Mouse (Mus musculus): Measurements from ENCODE around the gene Ajuba. TPM values are rescaled to one million over a fixed set of nuclear protein-coding genes. Genes with fewer than 3 reads are reported as not detected.

Ajuba gene
- total and polyA plus RNA-seq, 2 experiments from 2014 or later: 4.4 to 6.6 TPM

DNA sequence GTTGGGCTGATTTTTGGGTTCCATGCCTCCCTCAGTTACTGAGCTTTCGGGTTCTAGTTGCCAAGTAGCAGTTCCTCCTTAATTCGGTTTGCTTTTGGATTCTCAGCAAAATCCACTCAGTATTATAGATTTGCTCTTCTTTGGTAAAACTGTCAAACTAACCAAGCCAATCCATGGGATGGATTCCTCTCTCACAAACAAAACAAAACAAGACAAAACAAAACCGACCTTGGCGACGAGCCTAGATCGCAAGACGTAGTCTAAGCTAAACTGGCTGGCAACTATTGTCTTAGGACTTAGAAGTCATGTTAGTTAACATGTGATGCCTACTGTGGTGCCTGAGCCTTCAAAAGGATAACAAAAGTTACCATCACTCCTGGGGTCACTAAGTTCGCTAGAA is 26.3 kb upstream of the Ajuba start:
- Histone ChIP-seq H3K4me1 (ENCODE audit: insufficient read depth) (peaks cover 16% of the 10 kb centered on the region; the same call in 1 of the 2 replicates), H3K27me3 (ENCODE audit: insufficient read depth, low read length) (no peaks in the 10 kb centered on the region), H3K4me3 (ENCODE audit: low read depth, low read length) (peak overlapping the region; percentile 54), H3K4me2 (ENCODE audit: low read depth) (peak overlapping the region; percentile 54), H3K9me3 (ENCODE audit: low read length) (no peaks in the 10 kb centered on the region), H3K27ac (ENCODE audit: low read depth, low read length) (peak overlapping the region; percentile 97), H3K9ac (peak overlapping the region; percentile 74; the same call in 1 of the 2 replicates), H3K36me3 (ENCODE audit: insufficient read depth) (no peaks in the 10 kb centered on the region)
- 78% methylated on average over 8 of the region's 8 CpGs for WGBS
- TF ChIP-seq CTCF (IDR thresholded peaks at IDR 0.05; ENCODE audit: low read depth): no peak
- ATAC-seq: no peak
- no peak for DNase-seq

GRCm38 (mm10) chr14:54603038-54603654 is 25.8 kb upstream of the Ajuba start:
- peaks cover 16% of the 10 kb centered on the region; the same call in 1 of the 2 replicates for H3K4me1 ChIP-seq (ENCODE audit: insufficient read depth)
- DNase-seq: peak; percentile 99

DNA sequence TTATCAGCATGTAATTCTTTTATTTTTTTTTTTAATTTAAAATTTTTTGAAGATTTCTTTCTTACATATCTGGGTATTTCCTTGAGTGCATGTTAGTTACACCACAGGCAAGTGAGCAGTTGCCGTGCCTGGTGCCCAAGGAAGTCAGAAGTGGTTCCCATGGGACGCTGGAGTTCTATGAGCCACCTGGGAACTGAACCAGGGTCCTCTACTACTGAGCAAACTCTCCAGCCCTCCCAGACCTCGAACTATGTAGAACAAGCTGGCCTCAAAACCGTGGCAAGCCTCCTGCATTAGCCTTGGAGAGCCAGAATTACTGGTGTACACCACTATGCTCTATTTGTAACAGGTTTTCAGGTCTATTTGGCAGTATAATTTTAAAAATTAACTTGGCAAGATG is 25.3 kb upstream of the Ajuba start:
- ATAC-seq: peak; percentile 4
- no peaks in the 10 kb centered on the region for H3K27me3 ChIP-seq (ENCODE audit: insufficient read depth, low read length)
- H3K4me1 ChIP-seq (ENCODE audit: insufficient read depth): peaks cover 16% of the 10 kb centered on the region; the same call in 1 of the 2 replicates
- 39% methylated on average over 4 of the region's 4 CpGs for WGBS
- H3K27ac ChIP-seq (ENCODE audit: low read depth, low read length): peak overlapping the region; percentile 97
- H3K4me2 ChIP-seq (ENCODE audit: low read depth): peak overlapping the region; percentile 54
- no peak for DNase-seq
- H3K36me3 ChIP-seq (ENCODE audit: insufficient read depth): no peaks in the 10 kb centered on the region
- H3K9me3 ChIP-seq (ENCODE audit: low read length): no peaks in the 10 kb centered on the region
- no peak for TF ChIP-seq CTCF (IDR thresholded peaks at IDR 0.05; ENCODE audit: low read depth)
- H3K4me3 ChIP-seq (ENCODE audit: low read depth, low read length): peak overlapping the region; percentile 54
- H3K9ac ChIP-seq: peak overlapping the region; percentile 74

More at GRCm38 (mm10) chr14:54603038-54603654, 25.8 kb upstream of the Ajuba start:
- peak; percentile 12; the same call in 1 of the 2 replicates for TF ChIP-seq CTCF (IDR thresholded peaks at IDR 0.05; ENCODE audit: low read depth)
- Histone ChIP-seq H3K9ac (peak overlapping the region; percentile 74), H3K9me3 (ENCODE audit: low read length) (no peaks in the 10 kb centered on the region), H3K36me3 (ENCODE audit: insufficient read depth) (no peaks in the 10 kb centered on the region), H3K4me3 (ENCODE audit: low read depth, low read length) (peak overlapping the region; percentile 54), H3K27me3 (ENCODE audit: insufficient read depth, low read length) (no peaks in the 10 kb centered on the region), H3K4me2 (ENCODE audit: low read depth) (peak overlapping the region; percentile 54), H3K27ac (ENCODE audit: low read depth, low read length) (peak overlapping the region; percentile 97)
- WGBS: under 1% methylated on average over 46 of the region's 46 CpGs
- ATAC-seq: peak; percentile 99

- Histone ChIP-seq H3K4me2 (ENCODE audit: low read depth) (no peak overlapping the region), H3K4me3 (ENCODE audit: low read depth, low read length) (no peak overlapping the region), H3K9me3 (ENCODE audit: low read length) (no peaks in the 10 kb centered on the region), H3K9ac (no peak overlapping the region), H3K27ac (ENCODE audit: low read depth, low read length) (no peak overlapping the region), H3K4me1 (ENCODE audit: insufficient read depth) (peaks cover 16% of the 10 kb centered on the region; the same call in 1 of the 2 replicates), H3K27me3 (ENCODE audit: insufficient read depth, low read length) (no peaks in the 10 kb centered on the region), H3K36me3 (ENCODE audit: insufficient read depth) (no peaks in the 10 kb centered on the region)
- DNase-seq: no peak
- no peak for TF ChIP-seq CTCF (IDR thresholded peaks at IDR 0.05; ENCODE audit: low read depth)
- ATAC-seq: no peak
- WGBS: 76% methylated on average over 2 of the region's 2 CpGs
Observed at GRCm38 (mm10) chr14:54601601-54602000, 24.2 kb upstream of the Ajuba start.

GRCm38 (mm10) chr14:54597084-54597483 is 19.7 kb upstream of the Ajuba start:
- Histone ChIP-seq H3K27me3 (ENCODE audit: insufficient read depth, low read length) (no peaks in the 10 kb centered on the region), H3K9me3 (ENCODE audit: low read length) (no peaks in the 10 kb centered on the region), H3K36me3 (ENCODE audit: insufficient read depth) (no peaks in the 10 kb centered on the region), H3K27ac (ENCODE audit: low read depth, low read length) (no peak overlapping the region), H3K4me2 (ENCODE audit: low read depth) (no peak overlapping the region), H3K4me3 (ENCODE audit: low read depth, low read length) (no peak overlapping the region), H3K4me1 (ENCODE audit: insufficient read depth) (no peaks in the 10 kb centered on the region), H3K9ac (no peak overlapping the region)
- WGBS: 86% methylated on average over 7 of the region's 7 CpGs
- DNase-seq: no peak
- ATAC-seq: no peak
- TF ChIP-seq CTCF (IDR thresholded peaks at IDR 0.05; ENCODE audit: low read depth): peak; percentile 49

- Histone ChIP-seq H3K27ac (ENCODE audit: low read depth, low read length) (0 out of 2 replicates have a peak overlapping the region, but pooled peaks have one; percentile 29), H3K4me2 (ENCODE audit: low read depth) (peak overlapping the region; percentile 23; the same call in 1 of the 2 replicates)
- ATAC-seq: peak; percentile 37; the same call in 1 of the 2 replicates
Observed at GRCm38 (mm10) chr14:54594631-54595414, 17.5 kb upstream of the Ajuba start.

More at GRCm38 (mm10) chr14:54594631-54595414, 17.5 kb upstream of the Ajuba start:
- peak; percentile 47 for DNase-seq
- Histone ChIP-seq H3K9me3 (ENCODE audit: low read length) (no peaks in the 10 kb centered on the region), H3K27me3 (ENCODE audit: insufficient read depth, low read length) (no peaks in the 10 kb centered on the region), H3K36me3 (ENCODE audit: insufficient read depth) (peaks cover 4% of the 10 kb centered on the region; the same call in 1 of the 2 replicates), H3K4me1 (ENCODE audit: insufficient read depth) (no peaks in the 10 kb centered on the region), H3K9ac (no peak overlapping the region), H3K4me3 (ENCODE audit: low read depth, low read length) (no peak overlapping the region)
- WGBS: 63% methylated on average over 27 of the region's 28 CpGs
- no peak for TF ChIP-seq CTCF (IDR thresholded peaks at IDR 0.05; ENCODE audit: low read depth)
